Mouse (Mus musculus): ENCODE measurements around the gene Itpkb.

Itpkb gene

GRCm38 (mm10) chr1:180420496-180421164 is 90.3 kb downstream of the Itpkb start:
- no peak for DNase-seq (ENCODE audit: low spot score in 2 of 2)

GRCm38 (mm10) chr1:180421165-180421909 is 91.1 kb downstream of the Itpkb start:
- DNase-seq (ENCODE audit: low spot score in 2 of 2) = no peak

GRCm38 (mm10) chr1:180422076-180422828 is 92.0 kb downstream of the Itpkb start:
- DNase-seq (ENCODE audit: low spot score in 2 of 2) = peak; percentile 26 to 57

- DNase-seq (ENCODE audit: low spot score in 2 of 2) = no peak
Observed at GRCm38 (mm10) chr1:180423008-180423639, 92.8 kb downstream of the Itpkb start.

GRCm38 (mm10) chr1:180423931-180424330 is 93.6 kb downstream of the Itpkb start:
- DNase-seq (ENCODE audit: low spot score in 2 of 2) = no peak

GRCm38 (mm10) chr1:180426405-180426804 is 96.1 kb downstream of the Itpkb start:
- no peak for DNase-seq (ENCODE audit: low spot score in 2 of 2)

- no peak for DNase-seq (ENCODE audit: low spot score in 2 of 2)
Observed at GRCm38 (mm10) chr1:180427685-180428084, 97.4 kb downstream of the Itpkb start.

DNA sequence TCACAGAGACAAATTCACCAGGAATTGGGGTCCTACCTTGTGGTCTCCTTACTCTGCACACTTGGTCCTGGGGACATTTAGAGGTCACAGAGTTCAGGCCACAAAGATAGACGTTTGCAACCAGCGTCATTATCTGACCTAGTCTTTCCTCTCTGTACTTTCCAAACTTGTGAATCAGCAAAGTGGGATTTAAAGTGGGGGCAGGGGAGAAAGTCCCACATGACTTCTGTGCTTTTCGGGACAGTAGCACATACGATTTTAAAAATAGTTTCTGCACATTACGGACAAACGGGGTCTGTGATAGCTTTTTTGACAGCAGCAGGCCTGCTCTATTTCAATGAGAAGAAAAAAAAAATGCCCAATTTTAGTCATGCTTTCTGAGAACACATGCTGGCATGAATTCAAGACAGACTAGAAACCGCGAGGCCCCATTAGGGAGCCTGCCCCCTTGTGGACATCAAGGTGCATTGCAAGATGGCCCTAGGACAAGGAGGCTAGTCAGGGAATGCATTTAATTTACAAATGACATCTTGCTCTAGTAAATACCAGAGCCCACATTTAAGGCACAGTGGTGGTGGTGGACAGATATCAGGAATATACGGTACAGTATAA is 97.9 kb downstream of the Itpkb start:
- DNase-seq (ENCODE audit: low spot score in 2 of 2) = peak in 1 of 2 experiments; percentile 51

DNA sequence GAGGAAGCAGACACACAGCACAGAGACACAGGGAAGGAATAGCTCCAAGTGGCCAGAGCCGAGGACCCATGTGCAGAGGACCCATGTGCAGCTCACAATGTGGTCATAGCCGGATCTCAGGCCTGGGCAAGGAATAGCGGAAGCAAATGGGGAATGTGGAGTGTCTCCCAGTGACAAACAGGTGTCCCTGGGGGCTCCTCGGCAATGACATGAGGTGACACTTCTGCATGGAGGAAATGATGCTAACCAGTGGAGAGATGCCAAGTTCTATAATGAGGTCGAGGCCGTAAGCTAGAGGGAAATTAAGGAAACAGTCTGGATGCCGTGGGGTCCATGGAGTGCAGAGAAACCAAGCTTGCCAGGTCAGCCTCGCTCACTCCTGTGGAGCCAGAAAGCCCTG is 98.6 kb downstream of the Itpkb start:
- no peak for DNase-seq (ENCODE audit: low spot score in 2 of 2)

GRCm38 (mm10) chr1:180429819-180430218 is 99.5 kb downstream of the Itpkb start:
- DNase-seq (ENCODE audit: low spot score in 2 of 2) = no peak

GRCm38 (mm10) chr1:180431833-180432232 is 101.5 kb downstream of the Itpkb start:
- DNase-seq (ENCODE audit: low spot score in 2 of 2) = peak; percentile 17 to 53

GRCm38 (mm10) chr1:180433098-180433538 is 102.8 kb downstream of the Itpkb start:
- no peak for DNase-seq (ENCODE audit: low spot score in 2 of 2)

- DNase-seq (ENCODE audit: low spot score in 2 of 2) = peak in 1 of 2 experiments; percentile 13
Observed at GRCm38 (mm10) chr1:180433796-180434566, 103.7 kb downstream of the Itpkb start.

- no peak for DNase-seq (ENCODE audit: low spot score in 2 of 2)
Observed at GRCm38 (mm10) chr1:180434925-180435324, 104.6 kb downstream of the Itpkb start.

DNA sequence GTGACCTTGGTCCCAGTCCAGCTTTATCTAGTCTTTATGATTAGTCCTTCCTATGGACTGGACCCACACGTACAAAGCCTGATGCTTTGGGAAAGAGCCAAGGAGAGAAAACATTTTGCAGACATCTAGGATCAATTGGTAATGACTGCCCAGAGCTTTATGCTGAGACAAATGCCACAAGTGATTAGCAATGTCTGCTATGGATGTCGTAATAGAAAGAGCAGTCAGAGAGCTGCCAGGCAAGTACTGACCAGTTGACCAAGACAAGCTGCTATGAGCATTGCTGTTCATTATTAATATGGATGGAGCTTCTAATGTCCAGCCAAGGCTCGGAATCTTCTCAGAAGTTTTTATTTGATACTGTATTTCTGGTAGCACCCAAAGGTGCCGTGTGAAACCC is 109.2 kb downstream of the Itpkb start:
- no peak for DNase-seq (ENCODE audit: low spot score in 2 of 2)

DNA sequence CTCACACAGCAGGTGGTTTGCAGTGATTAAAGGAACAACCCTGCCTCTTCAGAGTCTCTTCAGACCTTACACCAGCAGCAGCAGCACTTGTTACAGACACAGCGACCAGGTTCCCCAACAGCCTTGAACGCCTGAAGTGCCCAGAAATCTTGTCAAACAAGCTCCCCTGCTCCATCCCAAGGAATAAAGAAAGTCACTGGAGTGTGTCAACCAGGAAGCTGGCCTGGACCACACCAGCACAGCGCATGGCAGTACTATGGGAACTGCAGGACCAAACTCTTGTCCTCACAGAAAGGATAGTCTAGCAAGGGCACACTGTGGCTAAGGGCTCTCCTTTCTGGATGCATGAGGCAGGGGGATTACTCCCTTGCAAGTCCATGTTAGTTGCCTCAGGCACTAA is 114.1 kb downstream of the Itpkb start:
- no peak for DNase-seq (ENCODE audit: low spot score in 2 of 2)

DNA sequence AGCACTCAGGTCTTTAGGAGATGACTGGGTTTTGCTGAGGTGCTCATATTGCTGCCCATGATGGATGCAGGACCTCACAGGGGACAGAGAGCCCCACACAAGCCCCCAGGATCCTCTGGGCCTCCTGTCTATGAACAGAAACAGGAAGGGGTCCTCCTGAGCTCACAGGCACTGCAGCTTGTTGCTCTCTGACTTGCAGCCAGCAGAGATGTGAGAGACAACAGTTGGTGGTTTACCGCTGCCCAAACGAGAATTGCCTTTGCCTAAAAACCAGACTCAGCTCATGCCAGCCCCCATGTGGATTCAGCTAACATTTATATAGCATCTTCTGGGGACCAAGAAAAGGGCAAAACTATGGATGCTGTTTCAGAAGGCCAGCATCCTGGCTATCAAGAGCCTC is 119.4 kb downstream of the Itpkb start:
- DNase-seq (ENCODE audit: low spot score in 2 of 2) = no peak

GRCm38 (mm10) chr1:180458274-180458673 is 128.0 kb downstream of the Itpkb start:
- DNase-seq (ENCODE audit: low spot score in 2 of 2) = no peak

GRCm38 (mm10) chr1:180458680-180459079 is 128.4 kb downstream of the Itpkb start:
- no peak for DNase-seq (ENCODE audit: low spot score in 2 of 2)

DNA sequence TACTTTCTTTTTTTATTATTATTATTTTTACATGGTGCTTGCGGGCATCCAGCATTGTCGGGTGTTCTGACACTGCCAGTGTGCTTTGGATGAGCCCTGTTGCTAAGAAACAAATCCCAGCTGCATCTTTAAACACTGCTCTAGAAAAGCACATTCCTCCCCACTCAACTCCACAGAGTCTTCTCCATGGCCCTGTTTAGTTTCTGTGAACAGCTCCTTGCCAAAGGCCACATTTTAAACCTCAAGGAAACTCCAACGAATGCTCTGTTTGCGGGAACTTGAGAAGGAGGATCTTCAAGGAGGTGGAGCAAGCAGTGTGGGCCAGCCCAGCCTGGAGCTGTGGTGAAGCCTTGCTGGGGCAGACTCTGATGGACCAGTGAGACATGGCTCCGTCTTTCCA is 130.4 kb downstream of the Itpkb start:
- DNase-seq (ENCODE audit: low spot score in 2 of 2) = no peak

DNA sequence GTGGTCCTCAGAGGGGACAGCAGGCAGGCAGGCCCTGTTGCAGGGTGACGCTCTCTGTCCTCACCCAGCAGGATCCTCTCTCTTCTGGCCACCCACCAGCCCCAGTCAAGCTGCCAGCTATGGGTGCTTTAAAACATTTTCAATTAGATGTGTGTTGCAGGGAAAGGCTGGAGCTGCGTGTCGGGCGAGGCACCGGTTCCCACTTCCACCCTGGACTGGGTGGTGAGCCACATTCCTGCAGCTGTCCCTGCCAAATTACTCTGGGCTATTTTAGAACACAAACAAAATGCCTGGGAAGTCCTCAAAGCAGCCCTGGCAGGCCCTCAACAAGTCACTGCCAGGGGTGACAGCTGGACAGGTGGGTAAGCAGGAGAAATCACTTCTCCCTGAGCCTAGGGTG is 132.1 kb downstream of the Itpkb start:
- no peak for DNase-seq (ENCODE audit: low spot score in 2 of 2)
